Mouse (Mus musculus) embryonic facial prominence, embryonic 12.5 days (tissue): ENCODE measurements around the gene Kmt2d. TPM values are rescaled to one million over a fixed set of nuclear protein-coding genes. Genes with fewer than 3 reads are reported as not detected.
"Not testable (repeated sequence)": the region's sequence is repeated elsewhere in the genome, so short reads cannot be mapped to it uniquely, and the experiment has no call there.

Experiments
- ATAC-seq: fragments of 200-750 bp; cut with Nextera tagmentation; 2 replicates; pipeline ENCODE4 v1.8.0; 2017; ENCODE audit not compliant: insufficient number of reproducible peaks, insufficient read depth, low FRiP score, low TSS enrichment
- H3K27ac ChIP-seq: fragments of 300-500 bp; sonication (generic); 2 replicates; pipeline ENCODE4 v1.5.1; 2016; ENCODE audit warnings: mild to moderate bottlenecking
- H3K27me3 ChIP-seq: fragments of 300-500 bp; sonication (generic); 2 replicates; pipeline ENCODE4 v1.6.1; 2016; ENCODE audit warnings: mild to moderate bottlenecking, moderate library complexity
- H3K36me3 ChIP-seq: fragments of 300-500 bp; sonication (generic); 2 replicates; pipeline ENCODE4 v1.6.1; 2016; ENCODE audit warnings: mild to moderate bottlenecking
- H3K4me1 ChIP-seq: fragments of 300-500 bp; sonication (generic); 2 replicates; pipeline ENCODE4 v1.6.1; 2016
- H3K4me2 ChIP-seq: fragments of 300-500 bp; sonication (generic); replicated peaks from 2 replicates; pipeline ENCODE4 v1.6.1; 2016; ENCODE audit warnings: mild to moderate bottlenecking, moderate library complexity
- H3K4me3 ChIP-seq: fragments of 300-500 bp; sonication (generic); 2 replicates; pipeline ENCODE4 v1.5.1; 2016; ENCODE audit warnings: mild to moderate bottlenecking
- H3K9ac ChIP-seq: fragments of 300-500 bp; sonication (generic); 2 replicates; pipeline ENCODE4 v1.6.1; 2016; ENCODE audit warnings: mild to moderate bottlenecking, moderate library complexity
- H3K9me3 ChIP-seq: fragments of 300-500 bp; sonication (generic); 2 replicates; pipeline ENCODE4 v1.6.1; 2016; ENCODE audit warnings: mild to moderate bottlenecking, moderate library complexity
- WGBS: fragments of 180-500 bp; shearing (Covaris S2); methylation state at CpG from one replicate; pipeline ENCODE4 v1.1.7; 2016; 5-methylcytosine and 5-hydroxymethylcytosine counted together
- polyA plus RNA-seq: library from polyadenylated mRNA; unstranded; fragments of >200 nt; fragmentation: Nextera tagmentation; extraction: Ambion mirVana; gene quantifications from 2 replicates; pipeline ENCODE4 v1.2.1, GENCODE M21; 2016

Kmt2d gene
- polyA plus RNA-seq, result 12.9 and 14.2 TPM in 2 replicates

GRCm38 (mm10) chr15:98871070-98871915, at the start of gene Kmt2d:
Gene Kmt2d (minus strand): TSS chr15:98871204.
- H3K4me2 ChIP-seq, result peak within 1 kb of the TSS; percentile 100
- H3K9ac ChIP-seq, result peak within 1 kb of the TSS; percentile 98
- peak; percentile 32; the same call in 1 of the 2 replicates for ATAC-seq
- peaks cover 3% of the 10 kb centered on the region for H3K36me3 ChIP-seq
- peak within 1 kb of the TSS; percentile 96 for H3K4me3 ChIP-seq
- peak within 1 kb of the TSS; percentile 99 for H3K27ac ChIP-seq
- peaks cover 36% of the 10 kb centered on the region for H3K4me1 ChIP-seq
- no peaks in the 10 kb centered on the region for H3K9me3 ChIP-seq
- H3K27me3 ChIP-seq, result no peaks in the 10 kb centered on the region
- WGBS, result under 1% methylated on average over 91 of the region's 94 CpGs

GRCm38 (mm10) chr15:98918499-98918895, 47.5 kb upstream of the Kmt2d start:
- H3K36me3 ChIP-seq, result peaks cover 11% of the 10 kb centered on the region; the same call in 1 of the 2 replicates
- not testable (repeated sequence) for H3K27me3 ChIP-seq, ATAC-seq, H3K9me3 ChIP-seq
- H3K4me1 ChIP-seq, result peaks cover 16% of the 10 kb centered on the region
- peak overlapping the region; percentile 84 for H3K4me2 ChIP-seq
- WGBS, result 28% methylated on average over 8 of the region's 8 CpGs
- peak overlapping the region; percentile 75; the same call in 1 of the 2 replicates for H3K9ac ChIP-seq
- 0 out of 2 replicates have a peak overlapping the region, but pooled peaks have one; percentile 69 for H3K27ac ChIP-seq
- H3K4me3 ChIP-seq, result peak overlapping the region; percentile 86

GRCm38 (mm10) chr15:98917538-98918498, 46.8 kb upstream of the Kmt2d start, which contains the start of gene Lmbr1l:
Gene Lmbr1l (minus strand): TSS chr15:98918231.
- under 1% methylated on average over 82 of the region's 82 CpGs for WGBS
- Histone ChIP-seq H3K27ac (peak within 1 kb of the TSS; percentile 95), H3K9ac (peak within 1 kb of the TSS; percentile 75), H3K36me3 (peaks cover 18% of the 10 kb centered on the region), H3K27me3 (no peaks in the 10 kb centered on the region), H3K4me1 (peaks cover 16% of the 10 kb centered on the region), H3K4me3 (peak within 1 kb of the TSS; percentile 86), H3K9me3 (no peaks in the 10 kb centered on the region), H3K4me2 (peak within 1 kb of the TSS; percentile 84)
- ATAC-seq, result peak; percentile 98

GRCm38 (mm10) chr15:98917091-98917490, 46.1 kb upstream of the Kmt2d start:
- 0% methylated on average over 14 of the region's 14 CpGs for WGBS
- Histone ChIP-seq H3K4me2 (peak overlapping the region; percentile 84), H3K4me3 (peak overlapping the region; percentile 86), H3K9ac (peak overlapping the region; percentile 75), H3K27me3 (no peaks in the 10 kb centered on the region), H3K4me1 (peaks cover 16% of the 10 kb centered on the region), H3K36me3 (peaks cover 26% of the 10 kb centered on the region), H3K9me3 (no peaks in the 10 kb centered on the region), H3K27ac (peak overlapping the region; percentile 95)
- ATAC-seq, result no peak

- H3K36me3 ChIP-seq, result peaks cover 36% of the 10 kb centered on the region
- H3K4me2 ChIP-seq, result peak overlapping the region; percentile 84
- no peak overlapping the region for H3K27ac ChIP-seq
- peak overlapping the region; percentile 75; the same call in 1 of the 2 replicates for H3K9ac ChIP-seq
- no peaks in the 10 kb centered on the region for H3K27me3 ChIP-seq
- no peaks in the 10 kb centered on the region for H3K9me3 ChIP-seq
- WGBS, result 87% methylated on average over 4 of the region's 4 CpGs
- ATAC-seq, result no peak
- peaks cover 16% of the 10 kb centered on the region for H3K4me1 ChIP-seq
- peak overlapping the region; percentile 86; the same call in 1 of the 2 replicates for H3K4me3 ChIP-seq
These were observed 45.0 kb upstream of the Kmt2d start for GRCm38 (mm10) chr15:98916016-98916415.

- Histone ChIP-seq H3K4me2 (no peak overlapping the region), H3K36me3 (peaks cover 44% of the 10 kb centered on the region), H3K9me3 (no peaks in the 10 kb centered on the region), H3K4me1 (peaks cover 16% of the 10 kb centered on the region), H3K27ac (no peak overlapping the region), H3K4me3 (no peak overlapping the region), H3K9ac (no peak overlapping the region), H3K27me3 (no peaks in the 10 kb centered on the region)
- no peak for ATAC-seq
- WGBS, result 93% methylated on average over 6 of the region's 6 CpGs
These were observed 43.9 kb upstream of the Kmt2d start for GRCm38 (mm10) chr15:98914903-98915302.

- peaks cover 10% of the 10 kb centered on the region for H3K27me3 ChIP-seq
- H3K4me3 ChIP-seq, result no peak overlapping the region
- no peaks in the 10 kb centered on the region for H3K4me1 ChIP-seq
- 31% methylated on average over 10 of the region's 10 CpGs for WGBS
- H3K9ac ChIP-seq, result no peak overlapping the region
- H3K36me3 ChIP-seq, result peaks cover 55% of the 10 kb centered on the region
- H3K27ac ChIP-seq, result no peak overlapping the region
- no peak overlapping the region for H3K4me2 ChIP-seq
- H3K9me3 ChIP-seq, result no peaks in the 10 kb centered on the region
- no peak for ATAC-seq
These were observed 33.7 kb upstream of the Kmt2d start for GRCm38 (mm10) chr15:98904692-98905091.

- Histone ChIP-seq H3K4me1 (peaks cover 10% of the 10 kb centered on the region), H3K9me3 (no peaks in the 10 kb centered on the region), H3K27ac (no peak overlapping the region), H3K27me3 (peaks cover 29% of the 10 kb centered on the region), H3K36me3 (peaks cover 34% of the 10 kb centered on the region), H3K4me3 (no peak overlapping the region), H3K9ac (no peak overlapping the region), H3K4me2 (no peak overlapping the region)
- 93% methylated on average over 2 of the region's 2 CpGs for WGBS
- no peak for ATAC-seq
These were observed 31.6 kb upstream of the Kmt2d start for GRCm38 (mm10) chr15:98902600-98902999.

- no peak overlapping the region for H3K4me2 ChIP-seq
- H3K4me3 ChIP-seq, result no peak overlapping the region
- 55% methylated on average over 1 of the region's 1 CpGs for WGBS
- H3K27me3 ChIP-seq, result peaks cover 40% of the 10 kb centered on the region
- peaks cover 24% of the 10 kb centered on the region for H3K36me3 ChIP-seq
- ATAC-seq, result no peak
- peaks cover 12% of the 10 kb centered on the region for H3K4me1 ChIP-seq
- H3K9me3 ChIP-seq, result no peaks in the 10 kb centered on the region
- no peak overlapping the region for H3K27ac ChIP-seq
- no peak overlapping the region for H3K9ac ChIP-seq
These were observed 30.5 kb upstream of the Kmt2d start for GRCm38 (mm10) chr15:98901530-98901929.

GRCm38 (mm10) chr15:98897928-98898800, 27.2 kb upstream of the Kmt2d start, which contains the start of gene Dhh:
Gene Dhh (minus strand): TSS chr15:98898540.
- 1% methylated on average over 41 of the region's 41 CpGs for WGBS
- peaks cover 3% of the 10 kb centered on the region; the same call in 1 of the 2 replicates for H3K36me3 ChIP-seq
- H3K27me3 ChIP-seq, result peaks cover 74% of the 10 kb centered on the region
- peak within 1 kb of the TSS; percentile 24 for H3K4me3 ChIP-seq
- peak within 1 kb of the TSS; percentile 42 for H3K4me2 ChIP-seq
- H3K27ac ChIP-seq, result no peak within 1 kb of the TSS
- peaks cover 33% of the 10 kb centered on the region for H3K4me1 ChIP-seq
- H3K9ac ChIP-seq, result 0 out of 2 replicates have a peak within 1 kb of the TSS, but pooled peaks have one; percentile 26
- no peaks in the 10 kb centered on the region for H3K9me3 ChIP-seq
- no peak for ATAC-seq
